8 mouse cellular contexts compared by ENCODE assay signal in the genomic region with DNA sequence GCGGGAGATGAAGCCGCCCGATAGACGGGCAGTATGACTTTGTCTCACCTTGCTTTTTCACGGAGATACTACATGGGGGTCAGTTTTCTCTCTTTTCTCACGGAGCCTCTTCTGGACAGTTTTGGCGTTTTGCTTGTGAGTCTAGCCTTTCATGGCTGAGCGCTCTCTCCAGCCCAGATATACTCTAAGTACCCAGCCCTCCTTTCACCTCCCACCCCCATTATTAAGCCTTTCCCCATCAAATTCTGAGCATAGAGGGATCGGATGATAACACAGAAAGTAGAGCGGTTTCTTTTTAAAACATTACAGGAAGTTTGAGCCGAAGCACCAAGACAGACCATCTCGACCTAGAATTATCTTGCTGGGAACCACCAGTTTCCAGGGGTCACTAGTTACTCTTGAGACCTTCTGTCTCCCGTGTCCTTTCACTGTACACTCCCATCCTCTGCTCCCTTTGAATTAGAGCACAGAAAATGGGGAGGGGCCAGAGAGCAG. TPM values are rescaled to one million over a fixed set of nuclear protein-coding genes. Genes with fewer than 3 reads are reported as not detected.
DNase-seq lines count a peak whose midpoint lies in the region; ATAC-seq lines count a peak whose summit lies in the region.

No protein-coding gene starts in this region.

- WGBS in heart, embryonic 11.5 days (ENCODE audit: insufficient replicate concordance), result 2% methylated on average over 13 of the region's 13 CpGs
- WGBS in heart, embryonic 16.5 days, result 2% methylated on average over 13 of the region's 13 CpGs
- 13% methylated on average over 13 of the region's 13 CpGs for WGBS in macrophage (ENCODE audit: missing documents)

- H3K27me3 ChIP-seq in heart, embryonic 11.5 days (ENCODE audit: control insufficient read depth, insufficient read depth, low read length), result no peaks in the 10 kb centered on the region
- H3K27me3 ChIP-seq in heart, embryonic 16.5 days (ENCODE audit: control insufficient read depth, insufficient read depth, low read length), result no peaks in the 10 kb centered on the region

- DNase-seq in heart, postnatal 4 days, result no peak
- DNase-seq in R1 (ENCODE audit: low read depth, low spot score), result peak; percentile 31
- no peak for DNase-seq in spleen, postnatal 4 days (ENCODE audit: low spot score in 2 of 2)
- no peak for DNase-seq in cerebellum, adult 8-10 months

- H3K79me2 ChIP-seq in macrophage (ENCODE audit: inconsistent target), result no peaks in the 10 kb centered on the region

- peak overlapping the region; percentile 68 for H3K4me3 ChIP-seq in heart, embryonic 11.5 days (ENCODE audit: low read depth, low read length)
- peak overlapping the region; percentile 75 for H3K4me3 ChIP-seq in heart, embryonic 16.5 days (ENCODE audit: low read length)
- peak overlapping the region; percentile 35 for H3K4me3 ChIP-seq in macrophage (ENCODE audit: inconsistent target)

- no peak overlapping the region for H3K27ac ChIP-seq in heart, embryonic 11.5 days (ENCODE audit: low read depth, low read length)
- peak overlapping the region; percentile 91 for H3K27ac ChIP-seq in heart, embryonic 16.5 days (ENCODE audit: low read length)
- no peak overlapping the region for H3K27ac ChIP-seq in macrophage

- H3K36me3 ChIP-seq in heart, embryonic 11.5 days (ENCODE audit: control insufficient read depth, insufficient read depth, low read length), result no peaks in the 10 kb centered on the region
- H3K36me3 ChIP-seq in heart, embryonic 16.5 days (ENCODE audit: control insufficient read depth, insufficient read depth), result no peaks in the 10 kb centered on the region
- no peaks in the 10 kb centered on the region for H3K36me3 ChIP-seq in macrophage (ENCODE audit: inconsistent target)

- H3K9ac ChIP-seq in heart, embryonic 11.5 days (ENCODE audit: low read depth, low read length), result peak overlapping the region; percentile 83
- peak overlapping the region; percentile 89 for H3K9ac ChIP-seq in heart, embryonic 16.5 days (ENCODE audit: low read length)

- H3K9me3 ChIP-seq in heart, embryonic 11.5 days (replicated peaks; ENCODE audit: control insufficient read depth, low read length), result no peaks in the 10 kb centered on the region
- no peaks in the 10 kb centered on the region for H3K9me3 ChIP-seq in heart, embryonic 16.5 days (replicated peaks; ENCODE audit: control insufficient read depth, low read length)

- no peak for ATAC-seq in heart, embryonic 11.5 days (replicated peaks; ENCODE audit: insufficient number of reproducible peaks, low FRiP score, low TSS enrichment)
- no peak for ATAC-seq in heart, embryonic 16.5 days (replicated peaks; ENCODE audit: extremely low read depth, insufficient read depth, low FRiP score)
- no peak for ATAC-seq in inflammation-experienced regulatory T-cells, adult 6 months

- 0 out of 2 replicates have a peak, but pooled peaks cover 3% of the 10 kb centered on the region for H3K4me1 ChIP-seq in heart, embryonic 11.5 days (ENCODE audit: control insufficient read depth, insufficient read depth, low read length)
- no peaks in the 10 kb centered on the region for H3K4me1 ChIP-seq in heart, embryonic 16.5 days (ENCODE audit: control insufficient read depth, insufficient read depth, low read length)

- peak overlapping the region; percentile 95 for H3K4me2 ChIP-seq in heart, embryonic 11.5 days
- H3K4me2 ChIP-seq in heart, embryonic 16.5 days (ENCODE audit: low read depth, low read length), result peak overlapping the region; percentile 97

RNA-seq across cellular contexts. Expression of a gene that starts 2.0 kb away (rescaled TPM):
- polyA plus RNA-seq in heart, embryonic 11.5 days (2014; fragmentation: Nextera tagmentation; extraction: Ambion mirVana), result 3.1 and 4.5 TPM in 2 replicates
- total RNA-seq in heart, postnatal 4 days (2021), result 10 to 100 TPM in 1 of 2 experiments, 1 to 10 TPM in 1; 9.7 to 10.1 TPM
- 2.3 and 3.8 TPM in 2 replicates for polyA plus RNA-seq in heart, embryonic 16.5 days (2015; fragmentation: Nextera tagmentation; extraction: Ambion mirVana)
- 1 to 10 TPM in 7 of 26 experiments, under 1 TPM in 19; 0.14 to 4.0 (median 0.75) TPM for total RNA-seq in macrophage (2018; cell fraction: chromatin; rRNA removed)
- under 1 TPM; 0.11 to 0.85 (median 0.31) TPM for total RNA-seq in macrophage (2018; cell fraction: cytosol; rRNA removed)
- 1 to 10 TPM in 9 of 26 experiments, under 1 TPM in 17; 0.31 to 1.7 (median 0.87) TPM for total RNA-seq in macrophage (2018; cell fraction: nucleus; rRNA removed)
- polyA plus RNA-seq in macrophage (2018), result 0.21 to 0.46 TPM (median 0.25 TPM) in 3 replicates
- under 1 TPM; 0.09 to 0.54 (median 0.13) TPM for polyA plus RNA-seq in inflammation-experienced regulatory T-cells, adult 6 months (2017; shearing (Covaris generic))
